Mouse (Mus musculus): ENCODE results near the gene Nfix.
A peak's percentile ranks its signal among the peaks of the same experiment; 100 is the strongest.

GRCm38 (mm10) chr8:84737608-84738007 lies 62.5 kb downstream of the Nfix start:
- TF ChIP-seq CTCF (IDR thresholded peaks at IDR 0.05; ENCODE audit: insufficient read depth, low read depth, low read length) (peak; percentile 100), POLR2A (IDR thresholded peaks at IDR 0.05; ENCODE audit: insufficient read depth, low read depth, low read length) (no peak)

All from olfactory bulb, adult 2 months (tissue).